Mouse (Mus musculus): ENCODE measurements at regions not wholly inside any gene's neighbourhood (a gene's known extent, or its start where the extent isn't known, plus 50 kb on each side); places are given as distances from the start of the nearest gene placed in this dataset.

DNA sequence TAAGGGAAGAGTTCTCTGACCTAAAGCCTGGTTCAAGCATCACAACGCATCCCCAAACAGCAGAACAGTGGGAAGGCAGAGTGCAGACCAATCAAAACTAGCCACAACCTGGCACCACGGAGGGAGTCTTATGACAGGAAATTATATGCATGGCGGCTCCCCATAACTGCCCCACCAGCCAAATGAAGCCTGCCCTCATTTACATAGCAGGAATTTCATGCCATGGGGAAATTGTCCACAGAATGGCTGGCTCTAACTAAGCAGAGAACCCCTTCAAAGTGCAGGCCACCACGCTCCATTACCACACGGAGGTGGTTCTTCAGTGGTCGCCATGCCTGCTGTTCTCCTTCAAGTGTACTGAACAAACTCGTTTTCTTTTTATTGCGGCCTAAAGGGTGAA is 126.3 kb upstream of the Zc3h12c start:
- DNase-seq = no peak

DNA sequence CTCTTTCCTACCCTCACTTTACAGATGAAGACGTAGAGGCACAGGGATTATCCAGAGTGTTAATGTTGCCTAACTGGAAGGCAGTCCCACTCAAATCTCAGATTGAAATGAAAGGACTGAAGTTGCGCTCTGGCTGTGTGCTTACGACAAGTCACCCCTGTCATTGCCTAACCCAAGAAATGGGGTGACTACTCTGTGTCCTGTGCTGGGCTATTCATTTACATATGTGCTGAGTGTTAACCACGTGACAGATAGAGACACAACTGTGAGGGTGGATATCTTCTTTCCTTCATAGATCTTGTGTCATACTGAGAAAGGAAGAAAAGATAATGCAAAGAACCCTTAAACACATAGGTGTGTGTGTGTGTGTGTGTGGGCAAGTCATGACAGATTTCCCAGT is 120.7 kb upstream of the Zc3h12c start:
- no peak for DNase-seq

DNA sequence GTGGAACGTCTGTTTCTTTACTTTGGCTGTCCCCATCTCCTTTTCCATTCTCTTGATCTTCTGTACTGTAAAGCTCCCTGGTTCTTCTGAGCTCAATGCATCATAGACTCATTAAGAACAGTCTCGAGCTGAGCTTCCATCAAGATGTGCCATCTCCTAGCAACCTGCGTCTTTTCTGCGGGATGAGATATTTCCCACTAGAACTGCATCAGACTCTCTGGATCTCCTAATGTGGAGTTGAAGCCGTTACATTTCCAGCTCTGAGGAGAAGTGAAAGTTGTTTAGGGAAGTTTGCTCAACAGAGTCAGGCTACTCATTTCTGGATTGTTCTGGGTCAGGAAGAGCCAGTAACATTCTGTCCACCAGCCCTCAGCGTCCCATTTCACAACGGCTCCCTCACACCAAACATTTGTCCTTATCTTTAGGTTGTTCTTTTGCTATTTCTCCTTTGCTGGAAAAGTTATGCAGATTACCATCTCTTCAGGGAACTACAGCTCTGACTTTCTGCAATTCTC is 119.4 kb upstream of the Zc3h12c start:
- no peak for DNase-seq

DNA sequence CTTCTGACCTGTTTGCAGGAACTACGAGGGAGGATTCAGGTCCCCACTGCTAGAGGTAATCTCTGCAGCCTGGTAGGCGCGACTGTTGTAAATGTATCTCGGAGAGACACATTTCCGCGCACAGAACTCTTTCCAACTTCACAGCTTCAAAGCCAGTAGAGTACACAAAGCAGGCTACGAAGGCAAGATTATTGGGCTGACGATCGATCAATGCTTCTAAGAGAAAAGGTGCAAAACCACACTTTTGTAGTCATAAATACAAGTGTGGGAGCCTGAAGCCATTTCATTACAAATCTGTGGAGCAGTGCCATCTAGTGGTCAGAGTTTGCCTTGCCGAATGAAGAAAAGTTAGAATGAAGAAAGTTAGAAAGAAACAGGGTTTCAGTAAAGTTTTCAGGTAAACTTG is 118.9 kb upstream of the Zc3h12c start:
- DNase-seq = peak; percentile 52

DNA sequence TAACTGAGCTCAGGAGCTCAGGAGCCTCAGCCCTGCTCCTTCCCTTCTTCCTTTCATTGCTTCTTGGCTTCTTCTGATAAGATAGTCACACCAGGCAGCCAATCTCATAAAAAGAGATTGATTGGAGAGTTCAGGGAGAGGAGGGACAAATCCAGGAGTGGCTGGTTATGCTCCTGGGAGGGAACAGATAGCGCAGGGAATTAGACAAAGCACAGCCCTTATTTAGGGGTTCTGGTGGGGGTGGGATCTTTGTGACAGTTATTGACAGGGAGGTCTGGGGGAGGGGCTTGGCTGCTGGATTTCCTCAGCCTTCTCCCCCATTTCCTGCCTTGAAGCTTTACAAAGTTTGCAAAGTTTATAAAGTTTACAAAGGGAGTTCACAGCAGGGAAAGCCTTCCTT is 117.7 kb upstream of the Zc3h12c start:
- DNase-seq = no peak

DNA sequence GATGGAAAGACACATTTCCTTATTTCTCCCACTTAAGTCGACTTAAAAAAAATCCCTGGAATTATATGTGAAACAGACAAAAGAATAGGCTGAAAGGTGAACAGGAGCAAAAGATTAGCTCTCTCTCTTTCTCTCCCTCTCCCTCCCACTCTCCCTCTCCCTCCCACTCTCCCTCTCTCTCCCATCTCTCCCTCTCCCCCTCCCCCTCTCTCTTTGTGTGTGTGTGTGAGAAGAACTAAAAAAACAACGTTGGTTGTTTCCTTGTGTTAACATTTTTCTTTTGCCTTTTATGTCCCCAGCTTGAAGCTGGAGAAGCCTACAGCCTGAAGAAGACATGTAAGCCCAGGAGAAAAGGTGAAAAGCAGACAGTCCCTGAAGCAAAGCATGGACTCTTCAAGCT is 115.2 kb upstream of the Zc3h12c start:
- no peak for DNase-seq

DNA sequence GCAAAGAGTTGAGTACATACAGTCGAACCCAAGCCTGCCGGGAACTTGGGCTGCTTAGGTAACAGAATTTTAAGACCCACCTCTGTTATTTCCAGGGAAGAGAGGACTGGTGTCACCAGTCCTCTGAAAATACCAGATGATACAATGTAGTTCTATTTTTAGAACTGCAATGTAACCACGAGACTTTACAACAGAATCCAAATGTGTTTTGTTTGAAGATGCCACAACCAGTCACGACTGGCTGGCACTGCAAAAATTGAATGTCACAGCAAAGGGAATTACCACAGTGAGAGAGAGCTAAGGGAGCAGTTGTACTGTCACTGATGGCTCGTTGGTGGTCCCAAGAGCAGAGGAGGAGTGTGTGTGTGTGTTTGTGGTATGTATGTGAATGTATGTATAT is 112.6 kb upstream of the Zc3h12c start:
- no peak for DNase-seq

DNA sequence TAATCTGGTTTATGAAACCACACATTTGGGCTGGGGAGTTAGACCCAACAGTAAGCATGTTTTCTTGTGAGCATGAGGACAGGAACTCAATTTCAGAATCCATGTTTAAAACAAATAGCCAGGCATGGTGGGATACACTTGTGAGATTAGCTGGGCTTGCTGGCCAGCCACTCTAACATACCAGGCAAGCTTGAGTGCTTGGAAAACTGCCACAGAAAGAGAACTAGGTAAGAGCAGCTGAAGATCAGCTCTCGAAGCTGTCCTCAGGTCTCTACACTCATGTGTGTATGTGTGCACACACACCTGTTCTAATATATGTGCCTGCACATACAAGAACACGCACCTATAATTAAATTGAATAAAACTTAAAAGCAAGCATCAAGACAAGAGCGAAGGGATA is 112.2 kb upstream of the Zc3h12c start:
- DNase-seq = no peak

DNA sequence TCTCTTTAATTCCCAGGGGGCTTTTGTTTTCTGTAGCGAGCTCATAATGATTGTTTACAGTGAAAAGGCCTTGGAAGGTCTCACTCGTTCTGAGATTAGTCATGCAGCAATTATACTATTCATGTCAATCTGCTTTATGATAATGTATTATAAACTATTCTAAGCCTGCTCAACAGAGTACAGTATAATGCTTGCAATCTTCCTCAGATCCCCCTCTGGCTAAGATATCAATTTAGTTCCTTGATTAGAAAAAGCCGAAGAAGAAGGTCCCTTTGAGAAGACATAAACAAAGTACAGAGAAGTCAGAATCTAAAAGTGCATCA is 110.3 kb upstream of the Zc3h12c start:
- DNase-seq = no peak

DNA sequence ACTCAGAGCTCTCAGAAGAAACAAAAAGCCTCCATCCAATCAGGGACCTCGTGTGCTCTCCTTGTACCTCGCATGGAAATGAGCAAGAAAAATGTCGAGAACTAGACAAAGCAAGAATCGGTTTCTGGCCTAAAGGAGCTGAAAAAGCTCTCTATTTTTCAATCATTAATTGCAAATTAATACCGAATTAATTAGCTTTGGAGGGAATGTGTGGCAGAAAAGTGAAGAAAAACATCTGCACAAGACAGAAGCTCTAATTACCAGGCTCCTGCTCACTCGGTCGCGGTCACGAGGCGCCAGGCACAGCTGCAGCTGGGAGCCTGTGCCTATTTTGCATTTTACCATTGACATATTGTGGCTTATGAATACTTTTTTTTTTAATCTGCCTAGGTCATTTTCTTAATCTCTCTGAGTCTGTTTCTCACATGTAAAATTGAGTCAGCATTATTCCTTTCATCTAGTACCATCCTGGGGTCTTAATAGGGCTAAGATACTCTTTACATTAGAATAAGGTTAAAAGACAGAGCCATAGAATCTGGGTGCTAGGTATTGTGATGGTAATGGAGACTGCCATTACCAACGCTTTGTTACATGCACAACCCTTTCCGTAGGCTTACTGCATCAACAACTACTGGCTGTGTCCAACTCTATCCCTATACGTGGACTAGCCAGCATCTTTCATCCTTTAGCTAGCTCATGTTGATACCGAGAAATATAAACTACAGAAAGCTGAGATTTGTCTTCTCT is 109.8 kb upstream of the Zc3h12c start:
- no peak for DNase-seq

DNA sequence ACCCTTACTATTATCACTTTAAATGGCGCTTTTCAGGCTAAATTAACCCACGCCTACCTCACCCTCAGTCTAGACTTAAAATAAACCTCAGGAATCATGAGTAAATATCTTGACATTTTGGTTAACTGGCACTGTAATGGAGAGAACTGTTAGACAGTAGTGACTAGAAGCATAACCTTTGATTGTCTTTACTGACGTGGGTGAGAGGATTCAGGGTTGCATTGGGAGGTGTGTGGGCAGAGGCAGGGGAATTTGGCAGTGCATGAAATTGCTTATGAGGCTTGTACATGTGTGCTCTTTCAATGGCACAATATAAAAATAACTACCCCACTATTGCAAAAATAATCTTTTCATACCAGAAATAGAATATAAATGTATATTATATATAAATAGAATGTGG is 105.6 kb upstream of the Zc3h12c start:
- no peak for DNase-seq

DNA sequence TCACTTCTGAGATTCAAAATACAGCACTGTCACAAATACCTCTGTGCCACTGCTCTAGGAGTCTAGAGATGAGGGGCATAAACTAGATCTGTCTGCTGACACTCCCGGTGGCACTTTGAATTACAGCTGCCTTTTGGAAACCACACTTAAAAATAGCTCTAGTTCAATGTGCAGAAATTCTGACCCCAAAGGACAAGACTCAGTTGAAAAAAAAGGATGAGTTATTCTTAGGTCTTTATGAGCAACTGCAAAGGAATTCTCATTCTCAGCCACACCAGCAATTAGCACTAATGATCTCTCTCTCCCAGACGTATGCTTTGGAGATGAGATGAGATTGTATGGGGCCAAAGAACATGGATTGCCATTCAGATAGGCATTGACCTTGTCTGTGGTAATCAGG is 104.3 kb upstream of the Zc3h12c start:
- DNase-seq = no peak

DNA sequence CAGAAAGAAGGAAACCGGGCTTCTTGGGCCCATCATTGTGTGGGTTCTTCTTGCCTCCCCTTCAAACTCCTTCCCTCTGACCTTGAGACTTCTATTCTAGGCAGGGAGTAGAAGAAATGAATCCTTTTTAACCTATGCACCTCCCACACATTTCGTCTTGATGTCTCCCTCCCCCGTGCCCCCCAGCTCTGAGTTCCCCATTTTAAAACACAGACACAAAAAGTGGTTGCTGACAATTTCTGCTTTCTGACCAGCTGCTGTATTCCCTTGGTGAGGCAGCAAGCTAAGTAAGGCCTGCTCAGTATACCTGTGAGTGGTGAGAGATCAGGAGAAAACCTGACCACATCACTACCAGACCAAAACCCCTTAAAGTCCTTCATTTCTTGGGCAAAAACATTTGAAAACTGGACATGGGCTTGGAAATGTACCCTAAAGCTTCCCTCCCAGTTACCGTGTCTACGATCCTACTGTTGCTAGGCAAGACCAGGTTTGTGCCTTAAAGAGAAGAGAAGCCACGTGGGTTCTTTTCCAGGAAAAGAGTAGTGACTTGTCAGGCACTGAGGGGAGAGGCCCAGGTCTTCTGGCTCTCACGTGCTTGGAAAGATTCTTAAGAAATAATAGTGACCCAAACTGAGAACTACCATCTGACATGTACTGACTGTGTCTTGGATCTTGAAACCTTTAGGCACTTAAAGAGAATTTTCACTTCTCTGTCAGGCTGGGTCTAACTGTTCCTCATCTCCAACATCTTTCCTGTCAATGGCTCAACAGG is 103.2 kb upstream of the Zc3h12c start:
- no peak for DNase-seq

DNA sequence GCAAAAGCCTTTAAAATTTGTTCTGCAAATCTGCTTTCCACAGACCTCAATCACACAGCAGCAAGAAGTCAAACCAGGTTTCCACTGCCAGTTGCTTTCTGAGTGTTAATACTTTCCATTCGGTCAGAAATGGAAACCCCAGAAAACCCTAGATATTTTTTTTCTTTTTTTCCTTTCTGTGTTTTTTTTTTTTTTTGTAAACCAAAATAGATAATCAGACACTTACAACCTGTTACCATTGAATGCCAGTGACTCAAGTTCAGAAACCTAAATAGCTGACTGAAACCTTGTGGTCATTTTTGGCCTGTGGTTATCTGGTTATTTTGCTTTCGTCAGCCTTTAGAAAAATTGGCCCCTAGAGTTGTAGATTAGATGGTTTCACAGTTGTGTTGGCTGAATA is 93.2 kb upstream of the Zc3h12c start:
- DNase-seq = no peak

DNA sequence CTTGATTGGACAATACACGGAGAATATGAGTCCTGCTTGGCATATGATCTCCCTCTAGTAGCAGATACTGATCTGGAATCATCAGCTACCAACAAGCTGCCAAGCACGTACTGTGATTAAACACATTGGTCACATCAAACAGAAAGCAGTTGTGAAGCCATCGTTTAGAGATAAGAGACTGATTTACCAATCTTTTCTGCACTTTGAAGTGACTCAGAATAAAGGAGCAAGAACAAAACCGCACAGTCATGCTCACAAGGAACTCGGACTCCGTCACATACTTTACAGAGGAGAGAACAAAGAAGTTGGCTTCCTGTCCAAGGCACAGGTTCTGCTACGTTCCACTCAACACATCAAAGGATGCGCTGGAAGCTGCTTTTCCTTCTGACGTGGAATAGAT is 91.1 kb upstream of the Zc3h12c start:
- DNase-seq = no peak

DNA sequence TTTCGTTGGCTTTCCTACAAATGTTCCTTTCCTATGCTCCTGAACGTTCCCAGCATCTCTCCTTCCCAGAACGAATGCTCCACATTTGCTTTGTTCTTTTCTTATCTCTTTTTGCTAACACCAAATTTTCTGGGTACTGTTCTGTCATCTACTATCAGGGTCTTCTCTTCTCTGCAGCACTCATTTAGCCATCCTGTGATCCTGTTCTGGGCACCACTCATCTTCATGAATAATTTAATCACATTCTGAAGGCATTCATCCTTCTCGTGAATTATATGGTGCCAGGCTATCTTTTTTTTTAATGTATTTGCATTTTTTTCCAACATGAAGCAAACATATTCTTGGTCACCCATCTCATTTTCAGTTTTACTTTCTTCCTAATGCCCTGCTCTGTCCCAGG is 87.3 kb upstream of the Zc3h12c start:
- no peak for DNase-seq

DNA sequence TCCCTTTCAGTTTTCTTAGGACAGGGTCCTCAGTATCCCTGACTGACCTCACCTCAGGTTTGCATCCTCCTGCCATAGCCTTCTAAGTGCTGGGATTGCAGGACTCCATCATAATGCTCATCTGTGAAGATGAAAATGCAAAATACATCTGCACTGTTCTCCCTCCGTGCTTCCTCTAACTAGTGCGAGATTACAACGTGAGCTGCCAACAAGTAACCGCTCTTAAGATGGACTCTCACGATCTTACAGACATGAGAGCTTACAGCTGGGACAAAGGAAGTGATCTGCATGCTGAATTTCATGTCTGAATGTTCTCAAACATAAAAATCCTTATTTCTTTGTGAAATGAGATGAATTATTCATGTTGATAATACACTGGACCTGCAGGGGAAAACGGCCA is 86.1 kb upstream of the Zc3h12c start:
- DNase-seq = no peak

DNA sequence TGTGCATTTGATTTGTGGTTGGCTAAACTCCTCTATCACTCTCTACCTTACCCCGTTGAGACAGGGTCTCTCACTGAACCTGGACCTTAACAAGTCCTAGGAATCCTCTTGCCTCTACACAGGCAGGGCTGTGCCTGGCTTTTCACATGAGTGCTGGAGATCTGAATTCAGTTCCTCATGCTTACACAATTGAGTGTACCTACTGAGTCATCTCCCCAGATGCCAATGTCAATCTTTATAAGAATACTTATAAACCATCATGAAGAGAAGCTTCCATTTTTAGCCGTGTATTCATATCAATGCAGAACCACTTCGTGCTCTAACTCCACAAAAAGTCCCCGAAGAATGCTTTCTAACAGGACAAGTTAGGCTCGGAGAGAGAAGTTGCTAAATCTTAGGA is 83.1 kb upstream of the Zc3h12c start:
- DNase-seq = no peak

DNA sequence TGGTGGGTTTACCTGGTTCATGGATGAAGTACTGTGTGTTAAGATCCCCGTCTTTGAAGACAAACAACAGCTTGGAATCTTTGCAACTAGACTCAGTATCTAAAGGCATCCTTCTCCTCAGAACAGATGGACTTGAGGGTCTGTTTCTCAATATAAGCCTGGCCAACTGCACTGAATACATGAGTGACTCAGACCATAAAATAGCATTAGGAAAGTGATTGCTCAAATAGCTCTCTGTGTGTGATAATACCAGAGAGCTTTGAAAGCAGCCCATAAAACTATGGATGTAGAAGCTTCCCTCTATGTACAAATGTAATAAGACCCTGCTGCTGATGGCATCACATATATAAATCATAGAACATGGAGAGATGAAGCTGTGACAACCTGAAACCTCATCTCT is 78.3 kb upstream of the Zc3h12c start:
- no peak for DNase-seq

DNA sequence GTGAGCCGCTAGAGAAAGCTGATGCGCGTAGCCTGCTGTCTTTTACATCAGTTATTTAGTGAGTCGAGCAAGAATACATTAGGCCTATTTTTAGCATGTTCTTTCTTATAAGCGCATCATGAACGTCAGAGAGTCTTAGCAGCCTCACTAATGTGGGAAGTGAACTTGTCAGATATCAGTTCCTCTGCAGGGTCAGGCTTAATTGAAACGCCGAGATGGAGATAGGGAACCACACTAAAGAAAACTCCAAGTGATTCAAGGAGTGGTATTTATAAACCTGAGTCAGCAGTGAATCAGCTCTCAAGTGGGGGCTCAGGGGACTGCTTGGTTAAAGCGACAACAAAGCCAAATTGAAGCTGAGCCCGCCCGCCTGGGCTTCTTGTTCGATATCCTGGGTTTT is 75.7 kb upstream of the Zc3h12c start:
- DNase-seq = no peak

DNA sequence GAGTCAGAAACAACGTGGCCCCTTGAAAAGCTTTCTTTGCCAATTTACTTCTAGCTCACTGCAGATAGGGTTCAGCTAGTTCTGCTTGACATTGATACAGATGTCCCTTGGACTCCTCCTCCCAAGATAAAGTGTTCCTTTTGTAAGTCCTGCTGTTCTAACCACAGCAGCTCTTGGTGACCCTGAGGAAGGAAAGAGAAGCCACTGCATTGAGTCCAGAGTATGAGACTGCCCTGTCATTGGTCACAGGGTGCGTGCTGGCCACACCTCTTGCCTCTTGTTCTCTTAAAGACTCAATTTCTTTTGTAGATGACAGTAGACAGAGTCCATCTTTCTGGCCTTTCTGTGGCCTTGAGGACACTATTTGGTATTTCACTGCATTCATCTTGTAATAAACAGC is 74.7 kb upstream of the Zc3h12c start:
- no peak for DNase-seq

DNA sequence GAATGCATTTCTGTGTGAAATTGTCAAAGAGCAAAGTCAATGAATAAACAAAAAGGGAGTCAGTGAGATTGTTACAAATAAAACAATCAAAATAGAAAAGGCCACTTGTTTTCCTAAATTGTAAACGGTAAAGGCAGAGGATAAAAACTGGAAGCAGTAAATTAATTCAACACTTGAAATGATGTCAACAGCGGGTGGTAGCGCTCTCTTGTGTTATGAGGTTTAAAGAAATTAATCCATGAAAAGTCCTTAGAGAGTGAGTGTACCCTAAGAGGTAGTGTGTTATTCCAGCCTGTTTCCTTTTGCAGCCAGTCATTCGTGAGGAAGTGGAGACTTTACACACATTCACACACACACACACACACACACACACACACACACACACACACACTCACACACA is 73.2 kb upstream of the Zc3h12c start:
- DNase-seq = no peak

DNA sequence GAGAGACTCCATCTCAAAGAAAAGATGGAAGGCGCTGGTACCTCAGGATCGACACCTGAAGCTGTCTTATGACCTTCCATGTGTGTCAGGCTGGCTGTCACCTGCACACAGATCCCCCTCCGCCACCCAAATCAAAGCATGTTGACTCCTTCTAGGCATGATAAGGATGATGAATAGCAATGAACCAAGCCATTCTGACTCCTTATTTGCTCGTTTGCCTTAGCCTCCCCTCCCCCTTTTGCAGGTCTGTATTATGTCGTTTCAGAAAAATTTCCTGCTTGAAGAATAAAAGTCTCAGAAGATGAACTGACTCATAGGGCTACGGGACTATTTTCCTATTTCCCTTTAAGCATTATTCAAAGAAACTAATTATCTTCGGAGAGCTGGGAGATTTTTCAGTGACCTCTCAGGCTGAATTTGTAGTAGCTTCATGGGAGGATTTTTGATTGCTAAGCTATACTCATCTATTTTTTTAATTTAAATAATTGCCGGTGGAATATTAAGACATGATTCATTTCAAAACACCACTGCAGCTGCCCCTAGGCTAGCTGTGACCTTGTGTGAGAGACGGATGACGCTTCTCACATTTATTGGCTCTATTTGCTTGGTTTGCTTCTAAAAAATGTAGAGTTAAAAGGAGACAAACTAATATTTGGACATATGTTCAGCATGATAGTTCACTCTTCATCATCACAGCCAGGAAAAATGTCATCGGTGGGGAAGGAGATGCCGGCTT is 72.4 kb upstream of the Zc3h12c start:
- no peak for DNase-seq

DNA sequence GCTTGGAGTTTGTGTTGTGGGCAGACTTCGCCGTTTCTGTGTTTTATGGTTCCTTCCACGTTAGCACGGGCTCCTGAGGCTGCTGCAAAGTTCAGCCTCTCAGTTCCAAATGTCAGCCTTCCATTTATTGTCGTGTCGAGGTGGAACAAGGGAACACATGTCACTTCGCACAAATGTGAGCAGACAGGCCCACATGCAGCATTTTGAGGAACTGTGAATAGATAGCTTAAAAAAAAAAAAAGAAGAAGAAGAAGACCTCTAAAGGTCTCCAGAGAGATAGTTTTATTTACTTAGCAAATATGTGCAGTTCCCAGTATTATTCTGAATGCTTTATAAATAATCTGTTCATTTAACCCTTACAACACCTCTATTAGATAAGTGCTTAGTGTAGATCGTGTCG is 66.4 kb upstream of the Zc3h12c start:
- DNase-seq = no peak
